Mouse (Mus musculus) bone marrow macrophage, adult 2 months (primary cell): ENCODE data around the gene Bclaf3. TPM values are rescaled to one million over a fixed set of nuclear protein-coding genes. Genes with fewer than 3 reads are reported as not detected.
A peak's percentile ranks its signal among the peaks of the same experiment; 100 is the strongest.
"Not testable (repeated sequence)": the region's sequence is repeated elsewhere in the genome, so short reads cannot be mapped to it uniquely, and the experiment has no call there.

ENCODE experiments used
- H3K27ac ChIP-seq: 2 replicates; pipeline ENCODE4 v1.5.1; 2012; ENCODE audit warnings: low read depth, low read length; ENCODE audit not compliant: insufficient read depth
- H3K4me1 ChIP-seq: 2 replicates; pipeline ENCODE4 v1.6.1; 2012; ENCODE audit warnings: low read length; ENCODE audit not compliant: control insufficient read depth, insufficient read depth
- H3K4me3 ChIP-seq: 2 replicates; pipeline ENCODE4 v1.5.1; 2012; ENCODE audit warnings: mild to moderate bottlenecking, low read length, moderate library complexity; ENCODE audit not compliant: insufficient read depth
- CTCF ChIP-seq: IDR thresholded peaks from 2 replicates; pipeline ENCODE4 v1.5.1; 2012; ENCODE audit warnings: low read depth, mild to moderate bottlenecking, low read length, moderate library complexity
- POLR2A ChIP-seq: IDR thresholded peaks from 2 replicates; pipeline ENCODE4 v1.6.1; 2012; ENCODE audit warnings: mild to moderate bottlenecking, low read depth, low read length, borderline replicate concordance
- polyA plus RNA-seq: library from polyadenylated mRNA; stranded (reverse); fragments of >200 nt; gene quantifications from 2 replicates; pipeline ENCODE4 v1.2.4, GENCODE M21; 2012; ENCODE audit not compliant: missing spikeins, insufficient read depth, insufficient read length

The Bclaf3 gene
- polyA plus RNA-seq, 1 experiment, result 9.5 TPM

GRCm38 (mm10) chrX:159522651-159523050 lies 3.8 kb upstream of the Bclaf3 start:
- TF ChIP-seq POLR2A, result no peak
- TF ChIP-seq CTCF, result no peak
- Histone ChIP-seq H3K27ac (no peak overlapping the region), H3K4me1 (no peaks in the 10 kb centered on the region), H3K4me3 (no peak overlapping the region)

- H3K4me1 ChIP-seq, result no peaks in the 10 kb centered on the region
- H3K27ac ChIP-seq, result no peak overlapping the region
- peak overlapping the region; percentile 91 for H3K4me3 ChIP-seq
- TF ChIP-seq CTCF (peak; percentile 40; the same call in 1 of the 2 replicates), POLR2A (no peak)
These were observed 5.9 kb downstream of the Bclaf3 start for GRCm38 (mm10) chrX:159532427-159532810.

DNA sequence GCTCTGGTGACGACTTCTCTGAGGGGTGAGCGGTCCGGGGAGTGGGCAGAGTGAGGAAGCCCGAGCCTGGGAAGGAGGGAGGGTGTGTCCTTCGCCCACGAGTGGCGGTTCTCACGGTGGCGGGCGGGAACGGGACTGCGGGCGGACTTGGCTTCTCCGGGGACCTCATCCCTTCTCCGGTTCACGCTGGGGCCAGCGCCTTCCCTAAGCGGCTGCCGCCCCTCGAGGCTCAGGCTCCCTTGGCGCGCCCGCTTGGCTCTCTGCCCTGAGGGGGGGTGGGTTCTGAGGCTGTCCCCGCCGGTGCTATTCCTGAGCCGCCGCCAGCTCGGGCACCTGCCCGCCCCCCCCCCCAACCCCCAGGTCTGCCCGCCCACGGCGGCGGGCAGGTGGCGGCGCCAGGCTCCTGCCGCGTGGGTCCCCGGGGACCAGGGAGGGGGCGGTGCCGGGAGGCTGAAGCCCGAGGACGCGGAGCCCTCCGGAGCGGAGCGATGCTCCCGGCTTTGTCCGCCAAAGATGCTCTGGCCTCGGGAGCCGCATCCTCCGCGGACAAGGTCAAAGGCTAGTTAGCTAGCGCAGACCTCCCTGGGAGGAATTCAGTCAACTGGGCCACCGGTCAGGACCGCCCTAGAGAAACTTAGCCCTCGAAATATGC lies 6.4 kb downstream of the Bclaf3 start:
- H3K27ac ChIP-seq, result no peak overlapping the region
- no peaks in the 10 kb centered on the region for H3K4me1 ChIP-seq
- no peak for TF ChIP-seq CTCF
- no peak for TF ChIP-seq POLR2A
- peak overlapping the region; percentile 91 for H3K4me3 ChIP-seq

DNA sequence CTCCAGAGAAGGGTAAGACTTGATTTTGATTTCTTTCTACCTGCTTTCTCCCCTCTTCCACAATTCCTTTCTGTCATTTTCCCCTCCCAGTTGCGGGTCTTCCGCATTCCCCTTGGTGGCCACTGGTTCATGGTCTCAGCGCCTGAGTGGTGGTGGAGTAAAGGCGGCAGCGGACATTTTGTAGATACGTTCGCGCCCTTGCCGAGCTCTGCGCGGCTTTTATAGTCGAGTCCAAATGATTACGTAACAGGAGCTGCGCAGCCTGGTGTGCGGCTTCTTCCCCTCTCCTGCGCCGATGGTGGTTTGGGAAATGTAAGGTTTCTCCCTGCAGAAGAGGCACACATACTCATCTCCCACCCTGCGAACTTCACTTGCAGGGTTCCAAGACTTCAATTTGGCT lies 15.4 kb downstream of the Bclaf3 start:
- Histone ChIP-seq H3K4me3 (no peak overlapping the region), H3K27ac (no peak overlapping the region), H3K4me1 (no peaks in the 10 kb centered on the region)
- no peak for TF ChIP-seq POLR2A
- TF ChIP-seq CTCF, result no peak

GRCm38 (mm10) chrX:159547093-159547492 lies 20.6 kb downstream of the Bclaf3 start:
- no peaks in the 10 kb centered on the region for H3K4me1 ChIP-seq
- H3K27ac ChIP-seq, result no peak overlapping the region
- TF ChIP-seq POLR2A, result no peak
- no peak for TF ChIP-seq CTCF
- no peak overlapping the region for H3K4me3 ChIP-seq

DNA sequence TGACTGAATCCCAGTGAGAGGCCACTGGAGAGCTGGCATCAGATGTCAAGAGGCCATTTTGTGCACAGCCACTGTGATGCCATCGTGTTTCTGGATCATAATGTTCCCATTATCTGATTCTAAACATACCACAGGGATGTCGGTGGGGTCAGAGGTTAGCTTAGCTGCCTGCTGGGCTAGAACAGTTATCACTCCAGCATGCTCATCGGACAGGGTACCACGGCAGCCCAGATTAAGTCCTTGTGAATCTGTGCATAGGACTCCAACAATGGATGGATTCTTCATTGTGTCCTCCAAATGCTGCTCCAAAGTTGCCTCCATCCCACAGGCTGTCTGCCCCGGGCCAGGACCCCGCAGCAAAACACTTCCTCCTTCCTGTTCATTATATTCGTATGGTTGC lies 58.2 kb downstream of the Bclaf3 start:
- not testable (repeated sequence) for H3K4me1 ChIP-seq, H3K4me3 ChIP-seq, H3K27ac ChIP-seq

GRCm38 (mm10) chrX:159591633-159592032 lies 65.1 kb downstream of the Bclaf3 start:
- Histone ChIP-seq H3K4me3 (no peak overlapping the region), H3K4me1 (no peaks in the 10 kb centered on the region), H3K27ac (no peak overlapping the region)
- TF ChIP-seq POLR2A (no peak), CTCF (no peak)

- H3K4me1 ChIP-seq, result no peaks in the 10 kb centered on the region
- H3K27ac ChIP-seq, result no peak overlapping the region
- no peak for TF ChIP-seq CTCF
- TF ChIP-seq POLR2A, result no peak
These were observed 71.0 kb downstream of the Bclaf3 start for GRCm38 (mm10) chrX:159597502-159597901.

GRCm38 (mm10) chrX:159604832-159605231 lies 78.3 kb downstream of the Bclaf3 start:
- Histone ChIP-seq H3K4me3 (no peak overlapping the region), H3K27ac (no peak overlapping the region), H3K4me1 (no peaks in the 10 kb centered on the region)
- TF ChIP-seq POLR2A, result no peak
- TF ChIP-seq CTCF, result no peak

More at GRCm38 (mm10) chrX:159597502-159597901, 71.0 kb downstream of the Bclaf3 start:
- no peak overlapping the region for H3K4me3 ChIP-seq

DNA sequence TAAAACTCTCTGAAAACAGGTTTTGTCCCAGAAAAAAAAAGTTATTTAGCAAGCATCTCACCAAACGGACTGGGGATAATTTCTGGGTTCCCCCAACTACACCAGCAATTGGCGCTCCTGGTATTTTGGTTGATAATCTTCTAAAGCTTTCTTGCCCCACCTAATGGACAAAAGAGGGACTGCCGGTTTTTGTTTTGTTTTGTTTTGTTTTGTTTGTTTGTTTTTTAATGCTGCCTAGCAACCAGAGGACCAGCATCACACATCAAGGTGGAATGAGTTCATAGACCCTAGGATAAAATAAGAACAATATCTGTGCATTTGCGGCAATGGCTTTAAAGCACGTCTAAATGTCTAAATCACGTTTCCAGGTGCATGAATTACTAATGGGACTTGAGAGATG lies 80.4 kb downstream of the Bclaf3 start:
- no peak overlapping the region for H3K27ac ChIP-seq
- no peak overlapping the region for H3K4me3 ChIP-seq
- no peak for TF ChIP-seq POLR2A
- TF ChIP-seq CTCF, result no peak
- H3K4me1 ChIP-seq, result no peaks in the 10 kb centered on the region

- H3K27ac ChIP-seq, result no peak overlapping the region
- peaks cover 7% of the 10 kb centered on the region for H3K4me1 ChIP-seq
- TF ChIP-seq CTCF (no peak), POLR2A (no peak)
- H3K4me3 ChIP-seq, result peak overlapping the region; percentile 53
These were observed 99.9 kb downstream of the Bclaf3 start for GRCm38 (mm10) chrX:159626208-159626906.
